Mouse (Mus musculus) monocyte, adult 2 months (primary cell): Measurements from ENCODE around the gene Zmat5.
"Not testable (repeated sequence)": the region's sequence is repeated elsewhere in the genome, so short reads cannot be mapped to it uniquely, and the experiment has no call there.

Experiments used
- DNase-seq, 2 experiments: peaks; one replicate each; pipeline ENCODE4 v3.0.0; 2022; ENCODE audit warnings: low spot score in 2 of 2, low read depth in 1 of 2

Gene Zmat5

DNA sequence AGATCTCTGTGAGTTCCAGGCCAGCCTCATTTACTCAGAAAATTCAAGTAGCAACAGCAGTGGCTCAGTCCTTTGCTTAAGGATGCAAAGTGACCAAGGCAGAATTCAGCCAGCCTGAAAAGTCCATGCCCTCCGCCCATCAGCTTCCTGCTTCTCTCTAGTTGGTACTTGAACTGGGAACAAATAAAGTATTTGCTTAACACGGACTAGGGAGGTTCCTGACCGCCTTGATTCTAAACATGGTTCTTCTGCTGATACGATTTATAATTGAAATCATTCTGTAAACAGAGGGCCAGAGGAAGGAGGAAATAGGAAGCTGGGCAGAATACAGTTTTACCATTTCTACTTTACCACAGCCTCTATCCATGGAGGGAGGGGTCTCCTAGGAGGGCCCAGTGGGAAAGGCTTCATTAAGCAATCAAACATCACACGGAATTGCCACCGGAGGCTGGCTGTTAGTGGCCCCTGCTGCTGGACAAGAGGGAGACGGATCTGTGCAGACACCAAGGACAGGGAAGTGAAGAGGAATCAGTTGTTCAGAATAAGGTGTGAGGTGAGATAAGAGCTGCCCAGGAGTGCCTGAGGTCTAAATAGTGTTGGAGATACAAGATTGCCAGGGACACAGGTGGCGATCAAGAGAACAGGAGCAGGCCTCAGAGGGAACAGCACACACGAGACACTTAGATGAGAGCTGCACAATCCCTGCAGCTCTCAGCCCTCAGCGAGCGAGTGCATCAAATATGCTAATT lies 15.7 kb upstream of the Zmat5 start:
- no peak for DNase-seq

GRCm38 (mm10) chr11:4690353-4690752 lies 14.1 kb upstream of the Zmat5 start:
- DNase-seq: no peak

DNA sequence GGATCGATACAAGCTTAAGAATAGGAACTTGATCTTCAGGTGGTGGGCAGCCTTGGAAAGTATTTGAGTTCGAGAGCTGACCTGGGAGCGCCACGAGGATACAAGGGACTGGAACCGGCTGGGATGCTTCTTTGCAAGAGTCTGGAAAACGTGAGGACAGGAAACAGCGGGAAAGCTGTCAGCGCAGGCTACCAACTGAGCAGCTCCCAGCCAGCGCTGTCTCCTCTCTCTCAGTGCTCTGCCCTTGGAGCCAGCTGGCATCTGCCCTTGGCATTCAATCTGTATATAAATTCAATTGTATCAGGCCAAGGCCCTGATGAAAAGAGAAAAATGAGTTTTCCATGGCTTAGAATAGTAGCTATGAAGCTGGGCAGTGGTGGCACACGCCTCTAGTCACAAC lies 13.3 kb upstream of the Zmat5 start:
- DNase-seq: no peak

- no peak for DNase-seq
Observed at GRCm38 (mm10) chr11:4692162-4692561, 12.3 kb upstream of the Zmat5 start.

- DNase-seq: no peak
Observed at GRCm38 (mm10) chr11:4697043-4697983, 7.2 kb upstream of the Zmat5 start.

DNA sequence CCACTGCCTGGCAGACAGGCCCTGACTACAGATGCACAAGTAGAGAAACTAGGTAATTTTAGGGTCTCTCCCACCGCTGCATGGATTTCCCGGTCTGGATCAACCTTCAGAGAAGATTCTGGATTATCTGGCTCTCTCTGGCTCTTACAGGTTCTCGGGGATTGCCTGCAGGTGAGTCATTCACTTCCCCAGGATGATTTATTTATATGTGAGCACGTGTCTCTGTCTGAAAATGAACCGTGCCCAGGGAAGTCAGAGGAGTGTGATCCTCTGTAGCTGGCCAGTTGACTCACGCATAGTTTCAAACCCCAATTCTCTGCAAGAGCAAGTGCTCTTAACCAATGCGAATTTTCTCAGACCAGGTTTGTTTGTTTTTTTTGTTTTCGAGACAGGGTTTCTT lies 3.8 kb upstream of the Zmat5 start:
- no peak for DNase-seq

GRCm38 (mm10) chr11:4703688-4704071 lies 798 bp upstream of the Zmat5 start:
- DNase-seq: no peak

- no peak for DNase-seq
Observed at GRCm38 (mm10) chr11:4705178-4705577, 700 bp downstream of the Zmat5 start.

DNA sequence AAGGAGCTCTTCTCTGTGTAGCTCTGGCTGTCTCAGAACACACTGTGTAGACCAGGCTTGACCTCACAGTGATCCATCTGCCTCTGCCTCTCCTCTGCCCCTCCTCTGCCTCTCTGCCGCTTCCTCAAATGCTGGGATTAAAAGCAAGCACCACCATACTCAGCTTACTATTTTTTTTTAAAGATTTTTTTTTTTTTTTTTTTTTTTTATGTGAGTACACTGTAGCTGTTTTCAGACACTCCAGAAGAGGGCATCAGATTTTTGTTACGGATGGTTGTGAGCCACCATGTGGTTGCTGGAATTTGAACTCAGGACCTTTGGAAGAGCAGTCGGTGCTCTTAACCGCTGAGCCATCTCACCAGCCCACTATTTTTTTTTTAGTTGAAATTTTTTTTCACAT lies 5.7 kb downstream of the Zmat5 start:
- not testable (repeated sequence) for DNase-seq

GRCm38 (mm10) chr11:4712822-4713221 lies 8.3 kb downstream of the Zmat5 start:
- DNase-seq: no peak

GRCm38 (mm10) chr11:4714727-4715126 lies 10.2 kb downstream of the Zmat5 start:
- DNase-seq: peak in 1 of 2 experiments; percentile 11

GRCm38 (mm10) chr11:4715596-4715995 lies 11.1 kb downstream of the Zmat5 start:
- no peak for DNase-seq

- no peak for DNase-seq
Observed at GRCm38 (mm10) chr11:4716530-4717236, 12.2 kb downstream of the Zmat5 start.

- no peak for DNase-seq
Observed at GRCm38 (mm10) chr11:4718548-4718947, 14.1 kb downstream of the Zmat5 start.

- no peak for DNase-seq
Observed at GRCm38 (mm10) chr11:4719961-4720360, 15.5 kb downstream of the Zmat5 start.

- no peak for DNase-seq
Observed at GRCm38 (mm10) chr11:4720393-4720792, 15.9 kb downstream of the Zmat5 start.

GRCm38 (mm10) chr11:4720900-4721580 lies 16.6 kb downstream of the Zmat5 start:
- no peak for DNase-seq

DNA sequence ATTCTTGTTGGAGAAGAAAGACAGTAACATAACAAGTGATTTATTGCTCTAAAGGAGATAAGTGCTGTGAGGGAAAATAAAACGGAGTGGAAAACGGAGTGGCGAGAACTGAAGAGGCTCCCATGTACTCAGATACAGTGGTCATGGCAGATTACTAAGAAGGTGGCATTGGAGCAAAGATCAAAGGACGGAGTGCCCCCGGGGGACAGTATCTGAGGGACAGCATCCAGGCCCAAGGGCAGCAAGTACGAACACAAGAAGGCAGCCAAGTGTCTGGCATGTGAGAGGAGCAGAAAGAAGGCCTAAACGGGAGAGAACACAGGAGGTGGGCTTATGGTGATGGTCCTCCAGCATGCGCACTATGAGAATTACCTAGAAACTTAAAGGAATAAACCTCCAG lies 17.2 kb downstream of the Zmat5 start:
- DNase-seq: no peak

DNA sequence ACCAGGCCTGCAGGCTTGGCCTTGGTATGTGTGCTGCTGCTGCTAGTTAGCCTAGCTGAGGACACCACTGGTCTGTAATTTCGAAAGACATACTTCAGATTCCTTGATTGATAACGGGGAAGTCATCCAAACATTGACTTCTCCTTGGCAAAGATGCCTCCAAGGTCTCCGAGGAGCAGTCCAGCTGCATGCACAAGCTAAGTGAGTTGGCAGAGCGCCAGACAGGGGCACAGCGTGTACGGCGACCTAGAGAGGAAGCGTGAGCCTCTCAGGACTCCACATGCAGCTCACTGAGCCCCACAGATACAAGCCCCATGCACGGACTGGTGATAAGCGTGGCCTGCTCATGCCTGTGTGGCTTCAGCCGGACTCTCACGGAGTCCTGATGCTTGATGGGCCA lies 25.1 kb downstream of the Zmat5 start:
- DNase-seq: no peak

- no peak for DNase-seq
Observed at GRCm38 (mm10) chr11:4730096-4730495, 25.6 kb downstream of the Zmat5 start.

DNA sequence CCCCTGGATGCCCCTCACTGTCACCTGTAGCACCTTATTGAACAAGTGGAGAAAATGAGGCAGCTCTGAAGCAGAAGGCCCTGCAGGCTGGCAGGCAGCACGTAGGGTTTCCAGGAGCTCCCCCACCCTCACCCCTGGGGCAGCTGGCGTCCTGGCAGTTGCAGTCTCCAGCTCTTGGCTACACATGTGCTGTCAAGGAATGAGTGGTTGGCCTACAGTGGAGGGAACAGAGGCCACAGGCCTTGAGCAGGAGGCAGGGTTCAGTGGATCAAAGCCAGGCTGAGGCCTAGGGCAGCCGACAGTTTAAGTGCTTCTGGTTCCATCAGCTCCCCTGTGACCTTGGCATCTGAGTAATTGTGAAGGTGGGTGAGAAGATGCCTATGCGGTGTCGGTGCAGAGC lies 26.4 kb downstream of the Zmat5 start:
- DNase-seq: no peak
